Mouse (Mus musculus): ENCODE results near the gene Ldlrad2.

Gene Ldlrad2

DNA sequence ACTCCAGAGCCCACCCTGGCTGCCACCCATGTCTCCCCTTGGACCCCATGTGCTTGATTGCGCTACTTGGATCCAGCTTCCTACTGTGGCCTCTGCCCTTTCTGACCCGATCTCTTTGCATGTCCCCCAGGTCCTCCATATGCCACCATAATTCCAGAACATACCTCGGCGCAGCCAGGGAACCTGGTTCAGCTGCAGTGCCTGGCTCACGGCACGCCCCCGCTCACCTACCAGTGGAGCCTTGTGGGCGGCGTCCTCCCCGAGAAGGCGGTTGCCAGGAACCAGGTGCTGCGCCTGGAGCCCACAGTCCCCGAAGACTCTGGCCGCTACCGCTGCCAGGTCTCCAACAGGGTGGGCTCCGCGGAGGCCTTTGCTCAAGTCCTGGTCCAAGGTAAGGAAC, 20.9 kb downstream of the Ldlrad2 start:
- DNase-seq (ENCODE audit: low spot score in 2 of 2), result no peak

DNA sequence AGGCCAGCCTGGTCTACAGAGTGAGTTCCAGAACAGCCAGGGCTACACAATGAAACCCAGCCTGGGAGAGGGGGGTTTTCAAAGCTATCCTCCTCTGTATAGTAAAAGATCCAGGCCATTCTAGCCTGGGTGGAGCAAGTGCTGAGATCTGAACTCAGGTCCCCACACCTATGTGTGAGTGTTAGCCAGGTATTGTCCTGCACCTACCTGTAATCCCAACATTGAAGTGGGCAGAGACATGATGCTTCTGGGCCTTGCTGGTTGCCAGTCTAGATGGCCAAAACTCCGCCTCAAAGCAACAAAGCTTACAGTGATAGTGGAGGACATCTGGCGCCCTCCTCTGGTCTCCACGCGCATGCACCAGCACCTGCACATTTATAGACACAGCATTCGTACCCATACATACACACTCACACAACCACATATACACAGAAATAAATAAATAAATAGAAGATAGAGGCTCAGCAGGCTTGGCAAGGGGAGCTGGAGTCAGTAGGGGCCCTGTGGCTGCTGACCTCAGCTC, 28.3 kb downstream of the Ldlrad2 start:
- DNase-seq (ENCODE audit: low spot score in 2 of 2), result no peak

DNA sequence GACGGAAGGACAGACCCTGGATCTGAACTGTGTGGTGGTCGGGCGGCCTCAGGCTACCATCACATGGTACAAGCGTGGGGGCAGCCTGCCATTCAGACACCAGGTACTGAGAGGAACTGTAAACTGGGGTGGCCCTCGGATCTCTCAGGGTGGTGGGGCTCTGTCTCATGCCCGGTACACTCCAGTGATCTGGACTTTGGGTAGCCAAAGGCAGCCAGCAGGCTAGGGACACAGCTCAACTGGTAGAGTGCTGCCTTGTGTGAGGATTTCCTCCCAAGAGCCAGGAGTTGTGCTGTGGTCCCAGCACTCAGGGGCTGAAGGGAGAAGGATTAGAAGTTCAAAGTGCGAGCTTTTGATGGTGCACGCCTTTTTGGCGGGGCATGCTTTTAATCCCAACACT, 28.8 kb downstream of the Ldlrad2 start:
- DNase-seq (ENCODE audit: low spot score in 2 of 2), result no peak

DNA sequence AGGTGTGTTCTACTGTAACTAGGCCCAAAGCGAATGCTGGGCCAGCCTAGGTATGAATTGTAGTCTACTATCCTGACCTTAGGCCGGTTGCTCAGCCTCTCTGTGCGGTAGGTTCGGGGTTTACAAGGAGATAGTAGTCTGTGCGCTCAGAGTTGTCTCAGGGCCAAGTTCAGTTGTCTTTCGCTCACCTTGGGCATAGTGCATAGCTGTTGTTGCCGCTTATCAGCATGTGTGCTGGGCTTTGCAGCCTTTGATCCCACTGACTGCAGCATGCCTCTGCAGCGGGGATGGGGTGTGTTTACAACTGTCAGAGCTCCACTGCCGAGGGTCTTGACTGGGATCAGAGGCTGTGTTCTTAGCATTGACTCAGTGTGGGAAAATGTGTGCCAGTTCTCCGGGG, 31.4 kb downstream of the Ldlrad2 start:
- DNase-seq (ENCODE audit: low spot score in 2 of 2), result no peak

DNA sequence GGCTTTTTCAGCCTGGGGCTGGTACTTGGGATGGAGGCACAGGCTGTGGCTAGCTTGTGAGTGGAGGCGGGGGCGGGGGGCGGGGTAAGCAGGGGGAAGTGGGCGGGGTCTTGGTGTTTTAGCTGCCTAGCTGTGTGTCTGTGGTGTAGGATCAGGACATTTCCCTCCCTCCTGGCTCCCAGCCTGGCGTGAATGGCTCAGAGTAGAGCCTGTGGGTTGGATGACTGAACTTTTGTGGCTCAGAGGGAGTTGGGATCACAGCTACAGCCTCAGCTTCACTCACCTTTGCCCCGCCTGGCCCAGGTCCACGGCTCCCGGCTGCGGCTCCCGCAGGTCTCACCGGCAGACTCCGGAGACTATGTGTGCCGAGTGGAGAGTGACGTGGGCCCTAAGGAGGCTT, 34.0 kb downstream of the Ldlrad2 start:
- no peak for DNase-seq (ENCODE audit: low spot score in 2 of 2)

DNA sequence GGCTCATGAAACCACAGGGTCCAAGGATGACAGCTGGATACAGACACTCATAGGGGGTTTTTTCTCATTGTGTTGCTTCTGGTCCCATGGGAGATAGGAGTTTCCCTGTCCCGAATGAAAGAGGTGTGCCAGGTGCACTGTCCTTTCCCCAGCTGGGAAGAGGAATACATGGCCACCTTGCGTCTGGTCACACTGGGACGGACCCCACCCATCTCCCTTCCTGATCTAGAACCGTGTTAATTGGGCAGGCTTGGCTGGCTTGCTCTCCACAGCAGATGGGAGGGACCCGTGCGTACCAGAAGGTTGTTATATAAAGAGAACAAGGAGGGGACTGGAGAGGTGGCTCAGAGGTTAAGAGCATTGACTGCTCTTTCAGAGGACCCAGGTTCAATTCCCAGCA, 46.5 kb downstream of the Ldlrad2 start:
- no peak for DNase-seq (ENCODE audit: low spot score in 2 of 2)

DNA sequence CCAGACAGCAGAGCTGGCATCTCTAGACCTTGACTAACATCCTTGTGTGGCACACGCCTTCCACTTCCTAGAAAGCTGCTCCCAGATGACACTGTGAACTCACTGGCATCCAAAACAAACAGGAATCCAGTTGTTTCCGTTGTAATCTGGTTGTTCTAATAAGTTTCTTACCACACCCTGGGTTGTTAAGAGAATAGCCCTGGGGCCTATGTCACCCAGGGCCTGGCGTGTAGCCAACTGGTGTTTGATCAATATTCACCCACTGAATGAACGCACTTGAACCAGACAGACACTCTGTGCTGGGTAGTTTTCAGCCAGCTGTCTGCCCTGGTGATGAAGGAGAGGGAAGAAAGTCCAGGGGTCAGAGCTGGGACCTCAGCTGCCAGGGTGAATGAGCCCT, 47.0 kb downstream of the Ldlrad2 start:
- no peak for DNase-seq (ENCODE audit: low spot score in 2 of 2)

DNA sequence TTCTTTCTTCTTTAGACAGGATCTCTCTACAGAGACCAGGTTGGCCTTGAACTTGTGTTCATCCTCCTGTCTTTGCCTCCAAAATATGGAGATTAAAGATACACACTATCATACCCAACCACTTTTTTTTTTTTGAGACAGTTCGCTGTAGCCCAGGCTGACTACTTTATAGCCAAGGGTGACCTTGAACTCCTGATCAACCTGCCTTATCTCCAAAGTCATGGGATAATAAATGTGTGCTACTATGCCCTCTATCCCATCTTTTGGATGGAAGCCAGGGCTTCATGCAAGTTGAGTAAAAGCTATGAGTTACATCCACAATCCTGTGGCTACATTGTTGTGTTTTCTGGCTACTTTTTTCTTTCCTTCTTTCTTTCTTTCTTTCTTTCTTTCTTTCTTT, 48.9 kb downstream of the Ldlrad2 start:
- DNase-seq (ENCODE audit: low spot score in 2 of 2), result no peak
